Mouse (Mus musculus): ENCODE results near the gene Arhgap6. TPM values are rescaled to one million over a fixed set of nuclear protein-coding genes. Genes with fewer than 3 reads are reported as not detected.
A peak's percentile ranks its signal among the peaks of the same experiment; 100 is the strongest.

Gene Arhgap6
- polyA plus RNA-seq, 1 experiment: 2.5 TPM

DNA sequence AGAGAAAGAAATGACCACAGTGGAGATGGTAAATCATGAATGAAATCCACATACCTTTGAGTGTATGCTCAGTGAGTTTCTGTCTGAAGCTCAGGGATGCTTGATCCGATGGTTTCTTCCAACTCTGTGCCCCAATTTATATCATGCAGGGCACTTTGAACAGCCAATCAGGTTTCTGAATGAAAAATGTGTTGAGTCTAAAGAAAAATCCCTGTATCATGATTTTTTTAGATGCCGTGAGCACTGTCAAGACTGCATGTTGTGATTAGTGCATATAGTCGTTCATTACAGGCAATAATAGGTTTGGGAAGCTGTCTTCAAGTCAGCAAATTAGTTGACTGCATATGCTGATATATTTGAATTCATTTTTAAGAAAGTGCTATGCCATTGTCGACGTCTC lies 392.2 kb downstream of the Arhgap6 start, which contains the start of gene Amelx:
Gene Amelx (minus strand): TSS at position 101 of the 400 bp plus-strand sequence.
- no peak within 1 kb of the TSS for H3K4me3 ChIP-seq (replicated peaks; ENCODE audit: insufficient read depth, low read depth, low read length)
- TF ChIP-seq POLR2A (IDR thresholded peaks at IDR 0.05; ENCODE audit: borderline replicate concordance, insufficient read depth, low read length) (no peak), CTCF (IDR thresholded peaks at IDR 0.05; ENCODE audit: borderline replicate concordance, insufficient read depth, low read depth, low read length) (no peak)
- 84% methylated on average over 5 of the region's 5 CpGs for WGBS
- H3K4me1 ChIP-seq (ENCODE audit: control insufficient read depth, insufficient read depth, low read length): no peaks in the 10 kb centered on the region
- no peaks in the 10 kb centered on the region for H3K27me3 ChIP-seq (ENCODE audit: control insufficient read depth, insufficient read depth, low read length)
- DNase-seq: no peak
- H3K27ac ChIP-seq (ENCODE audit: insufficient read depth, low read length): no peak within 1 kb of the TSS

DNA sequence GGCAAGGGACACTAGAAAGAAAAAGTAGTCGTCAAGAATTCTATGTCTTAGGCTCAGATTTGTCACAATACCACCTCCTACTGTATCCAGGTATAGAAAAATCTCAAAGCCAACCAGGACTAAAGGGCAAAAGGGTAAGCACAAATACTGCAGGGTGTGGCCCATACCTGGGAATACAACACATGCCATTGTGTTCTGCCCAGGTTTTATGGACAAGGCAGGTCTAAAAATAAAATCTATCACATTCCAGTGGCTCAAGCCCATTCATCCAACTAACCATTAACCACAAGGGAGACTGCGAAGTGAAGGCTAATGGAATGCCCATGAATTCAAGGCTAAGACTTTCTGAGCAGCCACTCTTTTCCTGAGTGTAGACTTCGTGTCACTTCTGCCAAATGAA lies 415.1 kb downstream of the Arhgap6 start:
- H3K27ac ChIP-seq (ENCODE audit: insufficient read depth, low read length): no peak overlapping the region
- no peak for DNase-seq
- no peak overlapping the region for H3K4me3 ChIP-seq (replicated peaks; ENCODE audit: insufficient read depth, low read depth, low read length)
- WGBS: 76% methylated on average over 3 of the region's 3 CpGs
- TF ChIP-seq CTCF (IDR thresholded peaks at IDR 0.05; ENCODE audit: borderline replicate concordance, insufficient read depth, low read depth, low read length) (no peak), POLR2A (IDR thresholded peaks at IDR 0.05; ENCODE audit: borderline replicate concordance, insufficient read depth, low read length) (no peak)
- no peaks in the 10 kb centered on the region for H3K4me1 ChIP-seq (ENCODE audit: control insufficient read depth, insufficient read depth, low read length)
- H3K27me3 ChIP-seq (ENCODE audit: control insufficient read depth, insufficient read depth, low read length): no peaks in the 10 kb centered on the region

DNA sequence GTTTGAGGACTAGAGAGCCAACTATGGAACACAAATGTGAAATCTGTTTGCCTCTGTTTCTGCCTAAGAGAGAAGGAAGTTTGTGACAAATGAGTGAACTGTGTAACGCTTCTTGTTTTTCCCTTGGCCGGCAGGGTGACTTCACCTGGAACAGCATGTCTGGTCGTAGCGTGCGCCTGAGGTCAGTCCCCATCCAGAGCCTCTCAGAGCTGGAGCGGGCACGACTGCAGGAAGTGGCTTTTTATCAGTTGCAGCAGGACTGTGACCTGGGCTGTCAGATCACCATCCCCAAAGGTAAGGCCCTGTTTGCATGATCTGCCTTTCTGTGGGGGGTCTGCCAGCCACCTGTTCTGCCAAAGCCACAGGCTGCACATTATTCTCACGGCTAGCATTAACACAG lies 425.2 kb downstream of the Arhgap6 start:
- Histone ChIP-seq H3K4me1 (ENCODE audit: control insufficient read depth, insufficient read depth, low read length) (no peaks in the 10 kb centered on the region), H3K27ac (ENCODE audit: insufficient read depth, low read length) (no peak overlapping the region), H3K4me3 (replicated peaks; ENCODE audit: insufficient read depth, low read depth, low read length) (no peak overlapping the region), H3K27me3 (ENCODE audit: control insufficient read depth, insufficient read depth, low read length) (no peaks in the 10 kb centered on the region)
- DNase-seq: peak in 1 of 2 experiments; percentile 0
- TF ChIP-seq CTCF (IDR thresholded peaks at IDR 0.05; ENCODE audit: borderline replicate concordance, insufficient read depth, low read depth, low read length) (no peak), POLR2A (IDR thresholded peaks at IDR 0.05; ENCODE audit: borderline replicate concordance, insufficient read depth, low read length) (no peak)
- 44% methylated on average over 8 of the region's 8 CpGs for WGBS

DNA sequence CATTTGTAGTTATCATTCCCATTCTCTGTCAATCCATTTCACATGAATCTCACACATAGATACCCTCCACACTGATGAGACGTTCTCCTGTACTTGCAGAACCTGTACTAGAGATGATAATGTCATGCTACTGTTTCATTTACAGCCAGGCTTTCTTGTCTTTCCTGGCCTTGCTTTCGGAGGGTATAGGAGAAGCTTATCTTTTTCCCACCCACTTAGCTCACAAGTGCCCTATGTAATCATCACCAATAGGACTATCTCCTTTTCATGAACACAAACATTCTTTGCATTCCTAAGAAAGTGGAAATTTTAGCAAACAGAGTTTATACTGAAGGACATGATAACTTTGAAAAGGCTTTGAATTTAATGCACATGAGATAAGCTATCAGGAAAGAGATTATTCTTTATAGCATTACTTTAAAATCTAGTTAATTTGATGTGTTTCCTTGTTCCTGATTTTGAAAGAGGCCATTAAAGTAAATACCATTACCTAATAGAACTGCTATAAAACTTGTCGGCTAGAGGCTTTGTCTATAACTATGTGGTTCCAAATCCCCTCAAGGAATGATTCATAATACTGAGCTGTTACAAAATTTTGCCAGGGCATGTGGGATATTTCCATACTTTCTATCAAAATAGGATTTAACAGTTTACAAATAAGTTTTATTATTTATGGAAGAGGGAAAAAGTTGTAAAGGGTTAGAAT lies 427.6 kb downstream of the Arhgap6 start:
- H3K4me3 ChIP-seq (replicated peaks; ENCODE audit: insufficient read depth, low read depth, low read length): no peak overlapping the region
- TF ChIP-seq POLR2A (IDR thresholded peaks at IDR 0.05; ENCODE audit: borderline replicate concordance, insufficient read depth, low read length): no peak
- TF ChIP-seq CTCF (IDR thresholded peaks at IDR 0.05; ENCODE audit: borderline replicate concordance, insufficient read depth, low read depth, low read length): no peak
- no peak for DNase-seq
- H3K27me3 ChIP-seq (ENCODE audit: control insufficient read depth, insufficient read depth, low read length): no peaks in the 10 kb centered on the region
- H3K4me1 ChIP-seq (ENCODE audit: control insufficient read depth, insufficient read depth, low read length): no peaks in the 10 kb centered on the region
- 79% methylated on average over 3 of the region's 3 CpGs for WGBS
- no peak overlapping the region for H3K27ac ChIP-seq (ENCODE audit: insufficient read depth, low read length)

DNA sequence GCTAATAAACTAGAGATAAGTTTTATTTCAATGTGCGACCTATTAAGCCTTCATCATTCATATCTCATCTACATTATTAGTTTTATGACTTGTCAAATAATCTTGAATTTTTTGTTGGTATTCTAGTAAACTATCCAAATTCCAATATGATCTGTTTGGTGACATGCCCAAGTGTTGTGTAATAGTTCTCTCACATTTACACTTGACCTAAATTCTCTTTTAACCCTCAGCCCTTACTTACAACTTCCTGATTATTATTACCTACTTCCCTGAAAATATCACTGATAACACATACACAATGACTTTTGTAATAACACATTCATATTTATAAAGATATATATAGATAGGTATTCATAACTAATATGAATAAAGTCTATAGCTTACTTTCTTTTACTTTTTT lies 461.0 kb downstream of the Arhgap6 start:
- no peak overlapping the region for H3K4me3 ChIP-seq (replicated peaks; ENCODE audit: insufficient read depth, low read depth, low read length)
- H3K27ac ChIP-seq (ENCODE audit: insufficient read depth, low read length): no peak overlapping the region
- 74% methylated on average over 1 of the region's 1 CpGs for WGBS
- no peak for DNase-seq
- no peak for TF ChIP-seq CTCF (IDR thresholded peaks at IDR 0.05; ENCODE audit: borderline replicate concordance, insufficient read depth, low read depth, low read length)
- no peaks in the 10 kb centered on the region for H3K27me3 ChIP-seq (ENCODE audit: control insufficient read depth, insufficient read depth, low read length)
- H3K4me1 ChIP-seq (ENCODE audit: control insufficient read depth, insufficient read depth, low read length): no peaks in the 10 kb centered on the region

DNA sequence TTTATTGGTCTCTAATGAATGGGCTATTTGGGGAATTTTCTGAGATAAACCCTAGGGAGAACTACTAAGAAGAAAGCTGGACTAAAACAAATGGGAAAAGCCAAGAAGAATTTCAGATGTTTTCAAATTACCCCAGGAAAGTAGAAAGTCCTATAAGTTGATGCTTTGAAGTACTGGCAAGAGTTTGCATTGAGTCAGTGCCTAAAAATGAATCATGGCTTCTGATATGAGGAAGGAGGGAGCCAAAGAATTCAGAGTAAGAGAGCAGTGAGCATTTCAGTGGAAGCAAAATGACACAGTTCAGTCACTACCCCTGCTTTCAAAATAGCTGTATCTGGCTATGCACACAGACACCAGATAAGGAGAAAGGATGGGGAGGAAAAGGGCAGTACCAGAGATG lies 461.8 kb downstream of the Arhgap6 start:
- TF ChIP-seq CTCF (IDR thresholded peaks at IDR 0.05; ENCODE audit: borderline replicate concordance, insufficient read depth, low read depth, low read length) (no peak), POLR2A (IDR thresholded peaks at IDR 0.05; ENCODE audit: borderline replicate concordance, insufficient read depth, low read length) (no peak)
- Histone ChIP-seq H3K27me3 (ENCODE audit: control insufficient read depth, insufficient read depth, low read length) (no peaks in the 10 kb centered on the region), H3K27ac (ENCODE audit: insufficient read depth, low read length) (no peak overlapping the region), H3K4me1 (ENCODE audit: control insufficient read depth, insufficient read depth, low read length) (no peaks in the 10 kb centered on the region), H3K4me3 (replicated peaks; ENCODE audit: insufficient read depth, low read depth, low read length) (no peak overlapping the region)
- no peak for DNase-seq

DNA sequence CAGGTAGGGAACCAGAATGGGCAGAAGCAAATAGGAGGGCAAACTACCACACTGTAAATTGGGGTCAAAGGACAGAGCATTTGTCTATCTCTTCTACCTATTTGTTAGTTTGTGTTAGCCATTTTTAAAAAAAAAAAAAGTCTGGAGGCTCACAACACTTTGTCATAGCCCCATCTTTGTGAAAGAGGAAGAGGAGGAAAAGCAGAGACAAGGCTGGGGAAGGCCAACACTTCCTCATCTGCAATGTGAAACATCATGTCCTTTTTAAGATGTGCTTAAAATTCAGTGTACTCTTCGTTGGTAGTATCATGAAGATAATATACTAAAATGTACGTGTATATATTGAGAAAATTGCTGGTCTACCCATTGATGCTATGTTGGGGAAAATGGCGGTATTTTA lies 466.1 kb downstream of the Arhgap6 start:
- Histone ChIP-seq H3K4me3 (replicated peaks; ENCODE audit: insufficient read depth, low read depth, low read length) (no peak overlapping the region), H3K27ac (ENCODE audit: insufficient read depth, low read length) (no peak overlapping the region), H3K4me1 (ENCODE audit: control insufficient read depth, insufficient read depth, low read length) (no peaks in the 10 kb centered on the region), H3K27me3 (ENCODE audit: control insufficient read depth, insufficient read depth, low read length) (no peaks in the 10 kb centered on the region)
- no peak for DNase-seq
- 79% methylated on average over 3 of the region's 3 CpGs for WGBS
- no peak for TF ChIP-seq CTCF (IDR thresholded peaks at IDR 0.05; ENCODE audit: borderline replicate concordance, insufficient read depth, low read depth, low read length)
- no peak for TF ChIP-seq POLR2A (IDR thresholded peaks at IDR 0.05; ENCODE audit: borderline replicate concordance, insufficient read depth, low read length)

DNA sequence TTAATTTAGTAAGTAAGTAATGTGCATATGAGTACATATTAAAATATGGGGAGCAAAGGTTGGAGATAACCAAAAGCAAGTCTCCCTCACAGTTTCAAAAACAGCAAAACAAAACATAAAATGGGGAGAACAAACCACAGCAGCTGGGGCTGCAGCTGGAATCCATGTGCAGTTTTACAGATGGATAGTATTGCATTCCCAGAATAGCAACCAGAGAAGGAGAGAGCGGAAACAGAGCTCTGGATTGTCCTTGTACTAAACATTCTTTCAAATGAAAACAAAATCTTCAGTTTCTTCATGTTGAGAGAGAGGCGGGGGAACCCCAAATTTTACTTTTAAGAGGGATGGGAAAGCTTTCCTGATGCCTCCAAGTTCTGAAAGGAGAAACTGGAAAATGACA lies 467.3 kb downstream of the Arhgap6 start:
- 79% methylated on average over 2 of the region's 2 CpGs for WGBS
- Histone ChIP-seq H3K4me1 (ENCODE audit: control insufficient read depth, insufficient read depth, low read length) (no peaks in the 10 kb centered on the region), H3K4me3 (replicated peaks; ENCODE audit: insufficient read depth, low read depth, low read length) (no peak overlapping the region), H3K27me3 (ENCODE audit: control insufficient read depth, insufficient read depth, low read length) (no peaks in the 10 kb centered on the region), H3K27ac (ENCODE audit: insufficient read depth, low read length) (no peak overlapping the region)
- no peak for TF ChIP-seq POLR2A (IDR thresholded peaks at IDR 0.05; ENCODE audit: borderline replicate concordance, insufficient read depth, low read length)
- no peak for TF ChIP-seq CTCF (IDR thresholded peaks at IDR 0.05; ENCODE audit: borderline replicate concordance, insufficient read depth, low read depth, low read length)
- DNase-seq: no peak
